Mouse (Mus musculus) kidney, adult 2 months (tissue): ENCODE results near the gene Chrna7.

Source experiments
- CTCF ChIP-seq: fragments of 200-500 bp; conservative IDR thresholded peaks from 2 replicates; pipeline ENCODE4 v1.5.1; 2011; ENCODE audit warnings: low read depth, mild to moderate bottlenecking, control low read depth, low read length, moderate library complexity, mixed read lengths; ENCODE audit not compliant: insufficient read depth, insufficient read length
- POLR2A ChIP-seq: fragments of 200-500 bp; IDR thresholded peaks from one replicate; pipeline ENCODE4 v1.6.1; 2011; ENCODE audit warnings: low read depth, low read length, control low read depth

DNA sequence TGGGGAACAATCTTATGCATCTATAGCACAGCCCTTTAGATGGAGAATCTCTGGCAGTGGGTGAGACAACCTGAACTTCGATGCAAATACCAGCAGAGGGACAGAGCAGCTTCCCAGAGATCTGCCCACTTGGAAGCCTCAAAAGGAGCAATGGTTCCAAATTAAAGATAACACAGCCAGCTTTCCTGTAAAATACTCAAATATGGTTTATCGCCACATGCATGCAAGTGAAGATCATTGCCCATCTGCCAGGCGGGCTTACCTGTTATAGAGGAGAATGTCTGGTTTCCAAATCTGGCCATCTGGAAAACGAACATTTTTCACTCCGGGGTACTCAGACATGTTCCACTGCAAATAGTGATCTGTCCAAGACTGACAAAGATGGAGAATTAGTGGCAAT, 64.0 kb downstream of the Chrna7 start:
- TF ChIP-seq CTCF = no peak
- TF ChIP-seq POLR2A = no peak
